ENCODE assay signal across 19 mouse cellular contexts in genomic region chr9:66109574-66109973, GRCm38 (mm10). TPM values are rescaled to one million over a fixed set of nuclear protein-coding genes. Genes with fewer than 3 reads are reported as not detected.
A peak's percentile ranks its signal among the peaks of the same experiment; 100 is the strongest.
DNase-seq lines count a peak whose midpoint lies in the region; ATAC-seq and TF ChIP-seq lines count a peak whose summit lies in the region.
"Had no signal": no experiment of that assay in that cellular context is flagged by ENCODE, and none has a peak within 500 bp of the region (broad histone marks: within the 10 kb centered on the region; RNA-seq: fewer than 3 reads in every experiment).

No protein-coding gene starts in this region.

- peaks cover 55% of the 10 kb centered on the region for H3K36me3 ChIP-seq in intestine, postnatal 0 days (ENCODE audit: control insufficient read depth, insufficient read depth)
- 0 out of 2 replicates have a peak, but pooled peaks cover 7% of the 10 kb centered on the region for H3K36me3 ChIP-seq in intestine, embryonic 16.5 days (ENCODE audit: control insufficient read depth, insufficient read depth, low read length)

- peak; percentile 83 for DNase-seq in kidney, adult 9 months
- no peak for DNase-seq in kidney, adult 18-20 months
- DNase-seq in kidney, postnatal 25 days, result peak; percentile 54 to 76
- DNase-seq in yolk sac, embryonic 10.5 days (ENCODE audit: low spot score), result peak; percentile 47
- DNase-seq in thymus, postnatal 14 days, result no peak
- DNase-seq: adrenal gland, adult 2 months; adrenal gland, postnatal 25 days; cerebellum, adult 18-20 months; cerebellum, adult 9-11 months; cerebellum, postnatal 36 days; gastrocnemius, postnatal 36 days; heart, adult 18-20 months; heart, postnatal 36 days had no signal

- H3K4me3 ChIP-seq in intestine, postnatal 0 days (ENCODE audit: low read depth, low read length), result no peak overlapping the region
- H3K4me3 ChIP-seq in intestine, embryonic 16.5 days (ENCODE audit: low read length), result no peak overlapping the region
- H3K4me3 ChIP-seq: embryonic facial prominence, embryonic 10.5 days; forebrain, embryonic 15.5 days; heart, embryonic 13.5 days; hindbrain, embryonic 15.5 days had no signal

- no peak overlapping the region for H3K9ac ChIP-seq in intestine, postnatal 0 days (ENCODE audit: low read depth, low read length)
- H3K9ac ChIP-seq in intestine, embryonic 16.5 days (ENCODE audit: low read depth, low read length), result no peak overlapping the region
- H3K9ac ChIP-seq: forebrain, embryonic 15.5 days; heart, embryonic 13.5 days; hindbrain, embryonic 15.5 days had no signal

- no peaks in the 10 kb centered on the region for H3K9me3 ChIP-seq in intestine, postnatal 0 days (ENCODE audit: control insufficient read depth)
- no peaks in the 10 kb centered on the region for H3K9me3 ChIP-seq in intestine, embryonic 16.5 days (ENCODE audit: control insufficient read depth, low read length)
- H3K9me3 ChIP-seq: embryonic facial prominence, embryonic 10.5 days; forebrain, embryonic 15.5 days; heart, embryonic 13.5 days; hindbrain, embryonic 15.5 days had no signal

- ATAC-seq in intestine, postnatal 0 days, result no peak
- ATAC-seq in intestine, embryonic 16.5 days, result no peak
- ATAC-seq: forebrain, embryonic 15.5 days had no signal

- H3K4me1 ChIP-seq in intestine, postnatal 0 days (replicated peaks; ENCODE audit: control insufficient read depth, insufficient read depth, low read length), result no peaks in the 10 kb centered on the region
- H3K4me1 ChIP-seq in intestine, embryonic 16.5 days (ENCODE audit: control insufficient read depth, insufficient read depth, low read length), result no peaks in the 10 kb centered on the region
- H3K4me1 ChIP-seq: hindbrain, embryonic 15.5 days had no signal

- peak overlapping the region; percentile 70 for H3K27ac ChIP-seq in intestine, postnatal 0 days (ENCODE audit: low read depth, low read length)
- no peak overlapping the region for H3K27ac ChIP-seq in intestine, embryonic 16.5 days (ENCODE audit: low read length)
- H3K27ac ChIP-seq: heart, embryonic 13.5 days; hindbrain, embryonic 15.5 days had no signal

- no peaks in the 10 kb centered on the region for H3K27me3 ChIP-seq in intestine, postnatal 0 days (replicated peaks; ENCODE audit: control insufficient read depth, insufficient read depth, low read length)
- no peaks in the 10 kb centered on the region for H3K27me3 ChIP-seq in intestine, embryonic 16.5 days (replicated peaks; ENCODE audit: control insufficient read depth, insufficient read depth, low read length)
- H3K27me3 ChIP-seq: forebrain, embryonic 15.5 days; heart, embryonic 13.5 days; hindbrain, embryonic 15.5 days had no signal

- no peak for TF ChIP-seq CTCF in intestine, postnatal 0 days (IDR thresholded peaks at IDR 0.05; ENCODE audit: low read depth)

- no peak overlapping the region for H3K4me2 ChIP-seq in intestine, postnatal 0 days (replicated peaks; ENCODE audit: low read depth)
- no peak overlapping the region for H3K4me2 ChIP-seq in intestine, embryonic 16.5 days (ENCODE audit: low read depth, low read length)
- H3K4me2 ChIP-seq: forebrain, embryonic 15.5 days; heart, embryonic 13.5 days; hindbrain, embryonic 15.5 days had no signal

- 77% methylated on average over 1 of the region's 1 CpGs for WGBS in intestine, postnatal 0 days
- 97% methylated on average over 1 of the region's 1 CpGs for WGBS in intestine, embryonic 16.5 days

RNA-seq across cellular contexts. Expression of gene Snx1, which starts 16.8 kb away (rescaled TPM):
- 122 and 133 TPM in 2 replicates for polyA plus RNA-seq in intestine, postnatal 0 days (2015; fragmentation: Nextera tagmentation; extraction: Ambion mirVana)
- polyA plus RNA-seq in intestine, embryonic 16.5 days (2015; fragmentation: Nextera tagmentation; extraction: Ambion mirVana), result 149 and 155 TPM in 2 replicates

RNA-seq across cellular contexts. Expression of gene Ciao2a, which starts 16.8 kb away (rescaled TPM):
- 201 and 207 TPM in 2 replicates for polyA plus RNA-seq in intestine, postnatal 0 days (2015; fragmentation: Nextera tagmentation; extraction: Ambion mirVana)
- polyA plus RNA-seq in intestine, embryonic 16.5 days (2015; fragmentation: Nextera tagmentation; extraction: Ambion mirVana), result 203 and 219 TPM in 2 replicates

RNA-seq across cellular contexts. Expression of gene Snx22, which starts 40.1 kb away (rescaled TPM):
- 0.98 and 1.4 TPM in 2 replicates for polyA plus RNA-seq in intestine, postnatal 0 days (2015; fragmentation: Nextera tagmentation; extraction: Ambion mirVana)
- polyA plus RNA-seq in intestine, embryonic 16.5 days (2015; fragmentation: Nextera tagmentation; extraction: Ambion mirVana), result 1.2 and 1.9 TPM in 2 replicates

RNA-seq across cellular contexts. Expression of gene Dapk2, which starts 48.4 kb away (rescaled TPM):
- polyA plus RNA-seq in intestine, postnatal 0 days (2015; fragmentation: Nextera tagmentation; extraction: Ambion mirVana), result 14.7 and 16.9 TPM in 2 replicates
- 6.8 and 8.0 TPM in 2 replicates for polyA plus RNA-seq in intestine, embryonic 16.5 days (2015; fragmentation: Nextera tagmentation; extraction: Ambion mirVana)

RNA-seq across cellular contexts. Expression of gene Ppib, which starts 49.6 kb away (rescaled TPM):
- 440 and 508 TPM in 2 replicates for polyA plus RNA-seq in intestine, postnatal 0 days (2015; fragmentation: Nextera tagmentation; extraction: Ambion mirVana)
- 645 and 681 TPM in 2 replicates for polyA plus RNA-seq in intestine, embryonic 16.5 days (2015; fragmentation: Nextera tagmentation; extraction: Ambion mirVana)

Comparison
In these comparisons a context has a peak if more than half of its experiments do, and no peak if none do; other contexts are left out.
1. DNase-seq: peak in kidney, adult 9 months (single experiment), kidney, postnatal 25 days (2 of 2) and yolk sac, embryonic 10.5 days (single experiment); none in kidney, adult 18-20 months (single experiment) and thymus, postnatal 14 days (single experiment).